Mouse (Mus musculus) kidney, postnatal 0 days (tissue): Measurements from ENCODE around the gene Tmem161b. TPM values are rescaled to one million over a fixed set of nuclear protein-coding genes. Genes with fewer than 3 reads are reported as not detected.
"Not testable (repeated sequence)": the region's sequence is repeated elsewhere in the genome, so short reads cannot be mapped to it uniquely, and the experiment has no call there.

Experiments used
- ATAC-seq: fragments of 200-750 bp; cut with Nextera tagmentation; replicated peaks from 2 replicates; pipeline ENCODE4 v1.8.0; 2017; ENCODE audit warnings: low read depth, moderate number of reproducible peaks, moderate TSS enrichment, moderate library complexity; ENCODE audit not compliant: low FRiP score
- DNase-seq: peaks from one replicate; pipeline ENCODE4 v3.0.0-alpha.2; 2016; ENCODE audit warnings: low spot score
- H3K27ac ChIP-seq: fragments of 300-500 bp; sonication (generic); 2 replicates; pipeline ENCODE4 v1.5.1; 2014; ENCODE audit warnings: mild to moderate bottlenecking
- H3K27me3 ChIP-seq: fragments of 300-500 bp; sonication (generic); 2 replicates; pipeline ENCODE4 v1.6.1; 2014; ENCODE audit warnings: low read length, mixed read lengths; ENCODE audit not compliant: insufficient read depth
- H3K36me3 ChIP-seq: fragments of 300-500 bp; sonication (generic); 2 replicates; pipeline ENCODE4 v1.6.1; 2014; ENCODE audit warnings: low read length, mixed read lengths; ENCODE audit not compliant: insufficient read depth
- H3K4me1 ChIP-seq: fragments of 300-500 bp; sonication (generic); replicated peaks from 2 replicates; pipeline ENCODE4 v1.6.1; 2014; ENCODE audit warnings: antibody characterized with exemption, low read length, mixed read lengths; ENCODE audit not compliant: insufficient read depth
- H3K4me2 ChIP-seq: fragments of 300-500 bp; sonication (generic); 2 replicates; pipeline ENCODE4 v1.6.1; 2014; ENCODE audit warnings: mild to moderate bottlenecking, low read length, moderate library complexity, mixed read lengths
- H3K4me3 ChIP-seq: fragments of 300-500 bp; sonication (generic); replicated peaks from 2 replicates; pipeline ENCODE4 v1.5.1; 2014; ENCODE audit warnings: low read depth, low read length
- H3K9ac ChIP-seq: fragments of 300-500 bp; sonication (generic); 2 replicates; pipeline ENCODE4 v1.6.1; 2014; ENCODE audit warnings: low read depth, low read length
- H3K9me3 ChIP-seq: fragments of 300-500 bp; sonication (generic); replicated peaks from 2 replicates; pipeline ENCODE4 v1.6.1; 2016; ENCODE audit warnings: low read length, inconsistent platforms, mixed read lengths
- CTCF ChIP-seq: IDR thresholded peaks from 2 replicates; pipeline ENCODE4 v1.5.1; 2016; ENCODE audit warnings: antibody characterized with exemption, low read depth, mild to moderate bottlenecking, moderate library complexity
- WGBS: fragments of 180-500 bp; shearing (Covaris S2); extraction: QIAGEN DNeasy Blood & Tissue Kit; methylation state at CpG from one replicate; pipeline ENCODE4 v1.1.7; 2014; 5-methylcytosine and 5-hydroxymethylcytosine counted together
- polyA plus RNA-seq: library from polyadenylated mRNA; unstranded; fragments of >200 nt; fragmentation: Nextera tagmentation; extraction: Ambion mirVana; gene quantifications from 2 replicates; pipeline ENCODE4 v1.2.1, GENCODE M21; 2015

The Tmem161b gene
- polyA plus RNA-seq: 16.3 and 16.8 TPM in 2 replicates

DNA sequence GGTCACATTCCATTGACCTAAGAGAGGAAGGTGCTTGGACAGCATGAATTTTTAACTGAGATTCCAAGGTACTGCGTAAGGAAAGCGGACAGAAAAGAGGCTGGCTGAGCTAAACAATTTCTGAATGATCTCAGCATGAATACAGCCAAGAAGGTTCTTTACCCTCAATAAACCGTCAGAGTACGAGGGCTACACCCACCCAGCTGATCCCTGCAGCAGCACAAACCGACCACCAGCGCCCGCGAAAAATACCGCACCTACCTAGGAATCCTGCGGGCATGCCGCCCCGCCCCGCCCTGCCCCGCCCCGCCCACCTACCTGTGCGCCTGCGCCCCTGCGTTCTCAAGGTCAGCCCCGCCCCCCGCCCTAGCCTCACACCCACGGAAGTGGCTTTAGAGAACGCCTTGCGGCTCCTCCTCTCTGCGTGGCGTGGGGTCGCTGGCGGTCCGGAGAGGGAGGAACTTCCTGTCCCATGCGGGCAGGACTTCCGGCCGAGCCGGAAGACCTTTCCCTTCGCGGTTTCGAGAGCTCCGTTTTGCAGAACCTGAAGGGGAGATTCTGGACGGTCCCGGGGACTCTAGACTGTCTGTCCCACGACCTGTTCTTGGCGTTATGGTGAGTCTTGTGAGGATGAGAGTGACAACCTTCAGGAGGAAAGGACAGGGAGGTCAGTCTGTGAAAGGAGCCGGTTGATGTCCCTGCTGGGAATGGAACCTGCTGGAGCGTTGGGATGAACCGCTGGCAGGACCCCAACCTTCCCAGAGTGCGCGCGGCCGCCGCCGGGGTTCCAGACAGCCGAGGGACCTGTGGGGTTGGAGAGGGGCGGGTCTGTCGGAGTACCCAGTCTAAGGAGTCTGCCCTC, at the start of gene Tmem161b:
TSS of gene Tmem161b (plus strand) at position 477 of the 862 bp plus-strand sequence.
- H3K9me3 ChIP-seq: no peaks in the 10 kb centered on the region
- peak; percentile 94 for DNase-seq
- H3K4me3 ChIP-seq: peak within 1 kb of the TSS; percentile 63
- peak within 1 kb of the TSS; percentile 72 for H3K9ac ChIP-seq
- peak within 1 kb of the TSS; percentile 67 for H3K27ac ChIP-seq
- H3K4me1 ChIP-seq: no peaks in the 10 kb centered on the region
- H3K27me3 ChIP-seq: no peaks in the 10 kb centered on the region
- peak; percentile 100 for ATAC-seq
- no peak for TF ChIP-seq CTCF
- H3K36me3 ChIP-seq: no peaks in the 10 kb centered on the region
- WGBS: under 1% methylated on average over 51 of the region's 52 CpGs
- H3K4me2 ChIP-seq: peak within 1 kb of the TSS; percentile 93

DNA sequence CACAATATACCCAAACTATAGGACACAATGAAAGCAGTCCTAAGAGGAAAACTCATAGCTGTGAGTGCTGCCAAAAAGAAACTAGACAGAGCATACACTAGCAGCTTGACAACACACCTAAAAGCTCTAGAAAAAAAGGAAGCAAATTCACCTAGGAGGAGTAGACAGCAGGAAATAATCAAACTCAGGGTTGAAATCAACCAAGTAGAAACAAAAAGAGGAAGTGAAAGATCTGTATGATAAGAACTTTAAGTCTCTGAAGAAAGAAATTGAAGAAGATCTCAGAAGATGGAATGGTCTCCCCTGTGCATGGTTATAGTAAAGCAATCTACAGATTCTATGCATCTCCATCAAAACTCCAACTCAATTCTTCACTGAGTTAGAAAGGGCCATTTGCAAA, 36.3 kb upstream of the Tmem161b start:
- not testable (repeated sequence) for DNase-seq, H3K27ac ChIP-seq, H3K4me1 ChIP-seq, ATAC-seq, H3K4me2 ChIP-seq, H3K9me3 ChIP-seq, H3K27me3 ChIP-seq, H3K4me3 ChIP-seq, H3K36me3 ChIP-seq, H3K9ac ChIP-seq

DNA sequence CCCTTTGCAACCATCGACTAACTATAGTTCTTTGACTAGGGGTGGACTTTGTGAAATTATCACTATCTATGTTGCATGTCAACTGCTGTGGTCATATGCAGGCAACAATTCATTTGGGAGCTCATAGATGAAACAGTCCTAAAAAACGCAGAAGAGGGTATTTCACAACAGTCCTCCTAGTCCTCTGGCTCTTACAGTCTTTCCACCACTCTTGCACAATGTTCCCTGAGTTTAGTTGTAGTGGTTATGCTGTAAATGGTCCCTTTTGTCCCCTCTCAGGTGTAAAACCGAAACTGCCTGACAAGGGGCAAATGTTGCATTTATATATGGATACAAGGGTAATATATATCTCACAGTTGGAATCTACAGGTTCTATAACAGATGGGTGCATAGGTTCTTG, 29.4 kb upstream of the Tmem161b start:
- Histone ChIP-seq H3K4me1 (no peaks in the 10 kb centered on the region), H3K4me3 (no peak overlapping the region), H3K4me2 (no peak overlapping the region), H3K27ac (no peak overlapping the region), H3K27me3 (no peaks in the 10 kb centered on the region), H3K9ac (no peak overlapping the region), H3K9me3 (no peaks in the 10 kb centered on the region), H3K36me3 (no peaks in the 10 kb centered on the region)
- DNase-seq (no peak), ATAC-seq (no peak)
- no peak for TF ChIP-seq CTCF
- 75% methylated on average over 3 of the region's 3 CpGs for WGBS

DNA sequence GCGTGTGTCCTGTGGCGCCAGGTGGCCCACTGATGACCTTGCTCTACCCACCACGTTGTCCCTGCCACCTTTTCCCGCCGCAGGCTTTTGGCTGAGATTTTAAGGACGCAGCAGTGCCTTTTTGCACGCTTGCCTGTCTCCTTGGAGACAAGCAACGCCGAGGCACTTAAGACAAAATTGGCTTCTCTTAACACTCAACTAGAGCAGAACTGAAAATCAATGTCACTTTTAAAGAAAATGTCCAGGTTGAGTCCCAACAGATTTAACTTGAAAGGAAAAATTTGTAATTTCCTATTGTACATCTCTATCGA, 541 bp downstream of the Tmem161b start:
- no peaks in the 10 kb centered on the region for H3K9me3 ChIP-seq
- DNase-seq (no peak), ATAC-seq (no peak)
- no peak for TF ChIP-seq CTCF
- no peaks in the 10 kb centered on the region for H3K4me1 ChIP-seq
- peak overlapping the region; percentile 67 for H3K27ac ChIP-seq
- H3K4me2 ChIP-seq: peak overlapping the region; percentile 93
- H3K9ac ChIP-seq: peak overlapping the region; percentile 72
- peak overlapping the region; percentile 63 for H3K4me3 ChIP-seq
- H3K36me3 ChIP-seq: no peaks in the 10 kb centered on the region
- WGBS: 2% methylated on average over 10 of the region's 10 CpGs
- no peaks in the 10 kb centered on the region for H3K27me3 ChIP-seq

DNA sequence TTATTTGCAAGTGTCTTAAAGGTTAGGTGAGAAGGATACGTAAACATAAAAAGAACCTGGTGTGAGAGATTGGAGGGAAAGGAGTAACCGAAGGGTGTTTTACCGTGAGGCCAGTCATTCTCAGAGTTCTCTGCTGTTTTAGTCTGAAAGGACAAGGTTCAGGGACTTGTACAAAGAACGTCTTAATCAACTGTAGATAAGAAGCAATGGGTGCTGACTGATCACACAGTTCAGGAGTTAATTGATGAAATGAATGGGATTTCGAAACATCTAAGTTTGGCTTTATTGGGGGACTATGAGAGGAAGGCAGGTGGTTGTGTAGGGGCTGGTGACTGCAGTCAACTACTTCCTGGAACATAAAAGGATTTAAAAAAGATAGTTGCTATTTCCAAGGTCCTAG, 922 bp downstream of the Tmem161b start:
- ATAC-seq (no peak), DNase-seq (no peak)
- Histone ChIP-seq H3K36me3 (no peaks in the 10 kb centered on the region), H3K27ac (no peak overlapping the region), H3K4me3 (peak overlapping the region; percentile 63), H3K4me2 (peak overlapping the region; percentile 93), H3K9ac (no peak overlapping the region), H3K27me3 (no peaks in the 10 kb centered on the region), H3K4me1 (no peaks in the 10 kb centered on the region), H3K9me3 (no peaks in the 10 kb centered on the region)
- no peak for TF ChIP-seq CTCF
- 50% methylated on average over 5 of the region's 5 CpGs for WGBS

DNA sequence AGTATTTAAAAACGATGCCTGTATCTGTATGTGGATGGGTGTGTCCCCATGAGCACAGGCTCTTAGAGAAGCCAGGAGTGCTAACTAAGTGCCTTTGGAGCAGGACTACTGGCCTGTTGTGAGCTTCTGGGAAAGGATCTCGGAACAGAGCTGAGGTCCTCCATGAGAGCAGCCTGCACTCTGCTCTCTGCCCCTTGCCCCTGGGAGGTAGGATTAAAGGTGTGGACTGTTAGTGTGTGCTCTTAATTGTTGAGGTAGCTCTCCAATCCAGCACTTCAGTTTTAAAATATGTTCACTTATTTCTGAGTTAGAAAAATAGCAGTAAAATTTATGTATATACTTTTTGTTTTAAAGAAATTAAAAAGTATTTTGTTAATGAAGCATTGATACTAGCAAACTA, 11.9 kb downstream of the Tmem161b start:
- 0 out of 2 replicates have a peak, but pooled peaks cover 6% of the 10 kb centered on the region for H3K36me3 ChIP-seq
- no peak overlapping the region for H3K9ac ChIP-seq
- no peak overlapping the region for H3K4me3 ChIP-seq
- ATAC-seq (no peak), DNase-seq (no peak)
- H3K4me1 ChIP-seq: no peaks in the 10 kb centered on the region
- no peaks in the 10 kb centered on the region for H3K27me3 ChIP-seq
- no peak overlapping the region for H3K4me2 ChIP-seq
- H3K27ac ChIP-seq: no peak overlapping the region
- no peaks in the 10 kb centered on the region for H3K9me3 ChIP-seq
- TF ChIP-seq CTCF: no peak
- WGBS: 82% methylated on average over 2 of the region's 2 CpGs
